Mouse (Mus musculus): ENCODE results near the gene Ttll8. TPM values are rescaled to one million over a fixed set of nuclear protein-coding genes. Genes with fewer than 3 reads are reported as not detected.

The Ttll8 gene
- total RNA-seq, 2 experiments from 2014 or later: not detected

DNA sequence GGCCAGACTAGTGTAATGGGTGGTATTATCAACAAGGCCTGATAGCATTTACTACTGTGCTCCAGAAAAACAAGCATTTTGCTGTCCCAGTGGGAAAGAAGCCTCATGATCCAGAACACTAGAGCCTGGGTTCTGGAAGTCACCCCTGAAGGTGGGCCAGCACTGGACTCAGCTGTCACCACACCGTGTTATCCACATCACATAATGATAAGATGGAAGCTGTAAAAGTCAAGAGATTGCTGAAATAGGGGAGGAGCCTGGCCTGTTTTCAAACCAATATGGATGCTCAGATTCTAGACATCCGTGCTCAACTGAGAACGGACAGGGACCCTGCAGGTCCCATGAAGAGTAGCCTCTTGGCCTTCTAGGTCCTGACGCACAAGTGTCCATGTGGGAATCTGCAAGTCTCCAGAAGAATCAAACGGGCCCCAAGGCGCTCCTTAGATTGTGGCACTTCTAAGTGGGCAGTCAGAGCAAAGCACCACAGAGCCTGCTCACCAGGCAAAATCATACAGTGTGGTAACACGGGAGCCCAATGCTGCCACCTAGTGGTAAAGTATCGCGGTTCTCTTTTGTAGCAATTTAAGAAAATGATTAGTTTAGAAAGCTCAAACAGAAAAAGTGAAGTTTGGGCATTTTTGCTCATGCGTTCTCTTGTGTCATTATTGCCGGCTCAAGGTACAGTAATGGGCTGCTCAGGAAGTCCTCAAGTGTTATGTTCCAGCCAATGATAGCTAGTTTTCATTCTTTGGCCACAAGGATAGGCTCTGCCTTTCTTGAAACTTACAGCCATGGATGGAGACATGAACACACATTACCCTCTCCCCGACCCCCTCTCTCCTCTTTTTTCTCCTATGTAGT lies 32.9 kb downstream of the Ttll8 start:
- peak; percentile 16 for DNase-seq

DNA sequence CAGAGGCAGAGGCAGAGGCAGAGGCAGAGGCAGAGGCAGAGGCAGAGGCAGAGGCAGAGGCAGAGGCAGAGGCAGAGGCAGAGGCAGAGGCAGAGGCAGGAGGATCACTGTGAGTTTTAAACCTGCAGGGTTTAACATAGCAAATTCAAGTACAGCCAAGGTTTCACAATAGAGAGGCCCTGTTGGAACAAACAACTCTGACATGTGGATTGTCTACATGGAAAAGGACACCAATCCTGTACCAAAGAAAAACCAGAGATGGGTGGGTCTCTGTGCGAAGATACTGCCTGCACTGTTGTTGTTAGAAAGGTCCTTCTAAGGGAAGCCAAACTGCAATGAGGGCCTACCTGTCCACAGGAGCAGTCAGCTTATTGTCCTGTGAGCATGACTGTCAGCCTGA lies 34.2 kb downstream of the Ttll8 start:
- DNase-seq: no peak

DNA sequence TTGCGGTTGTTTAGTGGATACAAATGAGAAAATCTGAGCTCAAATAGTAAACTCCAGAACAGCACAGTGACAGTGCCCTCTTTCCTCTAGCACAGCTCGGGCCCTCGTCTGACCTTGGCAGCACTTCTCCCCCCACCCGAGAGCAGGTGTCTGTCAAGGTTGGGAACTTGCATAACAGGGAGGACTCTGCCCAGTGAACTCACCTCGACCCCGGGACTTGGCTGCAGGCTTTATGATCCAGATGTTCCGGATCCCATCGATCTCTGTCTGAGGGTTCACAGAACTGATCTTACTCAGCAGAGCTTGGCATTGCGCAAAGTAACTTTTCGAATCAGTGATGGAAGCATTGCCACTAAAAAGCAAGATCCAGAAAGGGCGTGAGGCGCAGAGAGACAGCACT lies 34.9 kb downstream of the Ttll8 start:
- no peak for DNase-seq

DNA sequence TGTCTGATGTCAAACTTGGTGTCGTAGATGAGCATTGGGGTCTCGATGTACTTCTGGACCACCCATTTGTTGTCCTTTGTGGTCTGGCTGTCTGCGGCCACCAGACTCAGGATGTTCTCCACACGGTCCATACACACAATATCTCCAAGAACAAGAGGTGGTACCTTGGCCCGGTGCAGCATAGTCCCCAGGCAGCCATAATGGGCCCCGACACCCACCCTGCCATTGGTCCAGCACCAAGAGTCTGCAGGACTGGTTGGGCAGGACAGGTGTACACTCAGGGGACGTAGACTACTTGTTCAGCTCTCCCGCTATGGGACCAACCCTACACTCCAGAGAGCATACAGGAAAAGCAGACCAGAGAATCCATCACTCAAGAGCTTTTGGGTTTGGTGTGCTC lies 37.1 kb downstream of the Ttll8 start:
- DNase-seq: no peak

DNA sequence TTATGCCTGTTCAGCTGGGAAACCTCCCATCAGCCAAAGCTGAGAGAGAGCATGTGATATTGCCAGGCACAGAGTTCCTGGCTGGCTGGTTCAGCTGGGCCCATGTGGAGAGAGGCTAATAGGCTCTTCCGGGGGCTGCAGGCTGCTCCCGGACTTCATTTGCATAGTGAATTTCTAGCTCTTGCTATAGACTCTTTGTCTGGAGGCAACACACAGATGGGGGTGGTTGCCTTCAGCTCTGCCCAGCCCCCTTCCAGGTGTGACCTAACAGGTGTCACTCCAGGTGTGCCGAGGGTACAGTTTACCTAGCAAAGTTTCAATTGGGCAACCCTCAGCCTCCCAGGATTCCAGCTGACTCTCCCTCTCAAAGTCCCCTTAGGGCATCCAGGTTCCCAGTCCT lies 37.9 kb downstream of the Ttll8 start:
- DNase-seq: no peak

DNA sequence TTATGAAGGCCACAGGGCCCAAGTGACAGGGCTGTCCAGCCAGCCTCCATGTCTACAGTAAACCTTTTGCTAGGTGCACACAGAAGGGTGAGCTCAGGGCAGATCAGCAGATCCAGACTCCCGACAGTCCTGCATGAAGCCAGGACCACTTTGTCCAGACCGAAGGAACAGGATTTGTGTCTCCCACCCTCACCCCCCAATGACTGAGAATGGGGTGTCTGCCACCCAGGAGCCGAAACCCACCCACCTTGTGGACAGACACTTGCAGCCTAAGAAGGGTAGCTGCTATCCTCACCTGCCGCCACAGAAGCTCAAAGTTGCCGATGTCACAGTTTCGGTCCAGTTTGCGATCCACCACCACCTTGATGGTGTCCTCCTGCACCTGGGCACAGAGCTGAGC lies 39.2 kb downstream of the Ttll8 start:
- DNase-seq: no peak

DNA sequence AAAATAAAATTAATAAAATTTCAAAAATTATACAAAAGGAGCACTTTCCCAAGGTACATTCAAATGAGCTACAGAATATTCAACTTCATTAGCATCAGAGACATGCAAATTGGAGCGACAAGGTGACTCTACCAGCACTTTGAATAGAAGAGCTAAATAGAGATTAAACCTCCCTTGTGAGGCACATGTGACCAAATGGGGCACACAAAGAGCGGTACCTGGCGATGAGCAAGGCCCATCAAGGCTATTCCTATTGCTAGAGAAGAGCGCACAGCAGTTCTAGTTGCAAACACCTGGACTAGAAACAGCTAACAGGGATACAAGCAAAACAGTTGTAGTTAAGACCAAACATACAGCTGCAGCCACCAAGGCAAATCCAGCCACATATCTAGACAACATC lies 47.9 kb downstream of the Ttll8 start:
- DNase-seq: no peak

DNA sequence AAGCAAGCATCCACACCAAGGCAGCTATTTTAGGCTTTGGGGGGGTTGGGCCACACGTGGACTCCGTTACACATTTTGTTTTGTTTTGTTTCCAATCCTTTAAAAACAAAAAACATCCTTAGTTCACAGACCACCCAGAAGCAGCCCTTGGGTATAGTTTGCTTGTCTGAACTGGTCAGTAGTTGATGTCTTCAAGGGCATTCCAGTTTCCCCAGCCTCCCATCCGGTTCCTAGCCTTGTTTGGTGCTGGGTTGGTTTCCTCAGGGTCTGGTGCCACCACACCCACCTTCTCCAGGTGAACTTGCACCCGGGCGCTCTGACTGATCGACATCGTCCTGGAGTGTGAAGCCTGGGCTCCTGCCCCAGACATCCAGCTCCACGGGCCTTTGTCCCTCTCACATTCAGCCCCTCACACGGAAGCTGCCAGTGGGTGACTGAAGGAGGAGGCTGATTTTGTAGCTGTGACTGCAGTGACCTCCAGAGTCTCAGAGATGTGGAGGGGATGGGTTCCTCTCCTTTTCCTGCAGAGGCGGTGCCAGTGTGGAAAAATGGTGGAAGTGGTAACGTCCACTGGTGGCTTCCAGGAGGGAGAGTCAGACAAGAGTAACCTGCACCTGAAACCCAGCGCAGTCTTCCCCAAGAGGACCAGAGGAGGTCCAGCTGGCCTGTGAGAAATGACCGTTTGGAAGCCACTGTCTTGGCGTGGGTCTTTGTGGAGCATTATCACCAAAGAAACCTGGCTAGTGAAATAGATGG lies 50.0 kb downstream of the Ttll8 start:
- DNase-seq: no peak

DNA sequence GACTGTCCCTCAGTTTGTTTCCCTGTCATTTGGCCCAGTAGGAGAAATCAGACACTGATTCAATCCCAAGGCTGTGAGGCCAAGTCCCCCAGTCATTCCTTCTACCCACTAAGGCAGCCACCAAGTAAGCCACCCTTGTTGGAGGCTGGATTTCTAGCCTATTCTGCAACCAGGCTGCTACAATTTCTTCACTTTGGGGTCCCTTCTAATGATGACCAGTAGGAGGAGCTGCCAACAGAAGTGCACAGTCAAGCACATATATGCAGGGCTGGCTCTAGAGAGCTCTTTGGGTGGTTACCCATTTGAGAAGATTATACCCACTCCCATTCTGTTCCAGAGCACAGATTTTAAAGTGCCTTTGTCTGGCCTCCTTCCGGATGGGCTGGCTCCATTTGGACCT lies 51.1 kb downstream of the Ttll8 start:
- no peak for DNase-seq

DNA sequence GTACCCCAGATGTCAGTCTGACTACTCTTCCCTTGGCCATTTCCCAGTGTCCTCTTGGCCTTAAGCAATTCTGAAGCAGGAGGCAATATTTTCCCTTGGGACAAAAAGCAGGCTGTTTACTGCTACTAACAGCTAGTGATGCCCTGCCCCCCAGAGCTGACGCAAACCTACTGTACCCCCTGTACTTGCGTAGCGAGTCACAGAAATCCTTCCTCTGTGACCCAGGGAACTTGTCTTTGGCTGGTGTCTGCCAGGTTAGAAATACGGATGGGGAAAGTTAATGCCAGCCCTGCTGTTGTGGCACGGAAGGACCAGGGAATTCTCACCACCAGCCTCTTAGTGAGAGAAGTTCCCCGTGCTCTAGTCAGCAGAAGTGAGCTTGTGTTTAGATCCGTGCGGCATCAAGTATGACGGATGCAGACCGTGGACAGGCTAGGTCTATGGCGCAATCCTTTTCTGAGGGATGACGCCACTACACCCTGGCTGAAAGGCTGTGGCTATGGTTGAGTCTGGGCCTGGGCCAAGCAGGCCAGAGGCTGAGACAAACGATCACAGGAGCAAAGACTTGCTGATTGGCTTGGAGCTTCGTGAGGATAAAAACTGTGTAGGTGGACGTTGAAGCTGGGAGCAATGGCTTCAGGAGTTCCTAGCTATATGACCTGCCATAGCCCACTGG lies 51.9 kb downstream of the Ttll8 start:
- DNase-seq: no peak

DNA sequence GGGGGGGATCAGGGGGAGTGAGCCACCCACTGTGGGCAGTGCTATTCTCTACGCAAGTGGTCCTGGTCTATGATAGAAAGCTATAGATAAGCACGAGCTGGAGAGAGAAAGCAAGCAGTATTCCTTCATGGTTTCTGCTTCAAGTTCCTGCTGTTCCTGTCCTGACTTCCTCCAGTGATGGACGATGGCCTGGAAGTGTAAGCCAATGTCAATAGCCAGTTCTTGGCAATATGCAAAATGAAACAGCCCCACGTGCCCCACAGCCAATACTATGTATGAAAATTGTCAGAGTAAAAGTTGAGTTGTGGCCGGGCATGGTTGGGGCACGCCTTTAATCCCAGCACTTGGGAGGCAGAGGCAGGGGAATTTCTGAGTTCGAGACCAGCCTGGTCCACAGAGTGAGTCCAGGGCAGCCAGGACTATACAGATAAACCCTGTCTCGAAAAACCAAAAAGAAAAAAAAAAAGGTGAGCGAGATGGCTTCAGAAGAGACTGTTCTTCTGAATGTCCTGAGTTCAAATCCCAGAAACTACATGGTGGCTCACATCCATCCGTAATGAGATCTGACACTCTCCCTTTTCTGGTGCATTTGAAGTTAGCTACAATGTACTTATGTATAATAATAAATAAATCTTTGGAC lies 57.8 kb downstream of the Ttll8 start:
- no peak for DNase-seq

DNA sequence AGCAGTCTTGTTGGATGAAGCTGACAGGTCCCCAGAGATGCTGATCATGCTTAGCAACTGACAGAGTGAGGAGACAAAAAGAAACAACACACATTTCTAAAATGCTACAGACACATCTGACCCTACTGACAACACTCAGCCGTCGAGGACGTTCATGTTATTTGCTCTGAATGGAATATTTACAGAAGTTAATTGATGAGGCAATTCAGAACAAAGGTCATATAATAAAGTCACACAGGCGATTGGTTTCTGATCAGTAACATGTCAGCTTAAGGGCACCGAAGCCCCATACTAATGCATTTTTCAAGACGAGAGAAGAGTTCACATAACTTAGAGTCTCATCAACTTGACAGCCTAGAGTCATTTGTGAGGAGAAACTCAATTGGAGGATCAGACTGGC lies 58.3 kb downstream of the Ttll8 start:
- DNase-seq: no peak

DNA sequence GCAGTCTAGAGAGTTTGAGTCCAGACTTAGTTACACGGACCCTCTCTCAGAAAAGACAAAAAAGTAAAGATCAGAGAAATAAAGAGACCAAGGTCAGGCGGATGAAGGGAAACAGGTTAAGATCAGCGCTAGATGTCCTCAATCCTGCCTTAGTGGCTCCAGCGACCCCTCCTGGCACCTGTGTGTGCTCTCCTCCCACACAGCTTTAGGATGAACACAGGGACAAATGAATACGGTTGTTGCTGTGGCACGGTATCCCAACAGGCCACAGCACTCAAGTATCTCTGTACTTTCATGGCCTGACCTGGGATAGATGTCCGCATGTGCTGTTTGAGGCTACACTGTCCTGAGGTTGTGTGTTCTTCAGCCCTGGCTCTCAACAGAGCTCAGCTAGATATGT lies 59.1 kb downstream of the Ttll8 start:
- no peak for DNase-seq

DNA sequence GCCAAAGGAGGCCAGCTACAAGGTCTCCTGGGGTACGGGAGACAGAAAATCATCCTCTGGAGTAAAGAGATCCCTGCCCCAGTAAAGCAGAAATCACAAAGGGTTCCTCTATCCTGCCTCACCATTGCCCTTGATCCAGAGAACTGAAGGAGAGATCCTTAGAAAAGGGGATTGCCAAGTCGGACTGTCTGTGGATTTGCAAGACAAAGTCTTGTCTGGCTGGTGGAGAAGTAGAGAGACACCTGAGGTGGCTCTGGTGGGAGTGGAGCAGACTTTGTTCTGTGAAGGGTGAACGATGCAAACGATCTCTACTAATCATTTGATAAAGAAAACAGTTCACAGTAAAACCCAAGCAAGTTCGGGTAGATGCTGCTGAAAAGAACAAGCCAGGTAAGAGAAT lies 61.3 kb downstream of the Ttll8 start:
- DNase-seq: no peak

DNA sequence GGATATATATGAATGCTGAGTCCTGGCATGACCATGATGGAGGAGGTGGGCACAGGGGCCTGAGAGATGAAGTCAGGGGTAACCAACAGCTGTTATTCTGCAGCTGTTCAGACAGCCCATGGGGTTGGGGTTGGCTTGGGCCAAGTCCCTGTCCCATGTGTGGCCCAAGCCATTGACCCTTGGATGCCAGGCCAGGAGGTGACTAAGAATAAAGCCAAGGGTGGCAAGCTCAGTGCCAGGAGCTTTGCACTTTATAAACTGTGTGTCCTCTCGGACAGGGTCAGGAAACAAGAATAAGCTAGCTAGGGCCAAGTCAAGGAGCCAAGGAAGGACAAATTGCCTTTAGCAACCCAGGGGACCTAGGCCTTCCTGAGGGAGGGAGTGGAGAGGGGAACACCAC lies 62.0 kb downstream of the Ttll8 start:
- no peak for DNase-seq

DNA sequence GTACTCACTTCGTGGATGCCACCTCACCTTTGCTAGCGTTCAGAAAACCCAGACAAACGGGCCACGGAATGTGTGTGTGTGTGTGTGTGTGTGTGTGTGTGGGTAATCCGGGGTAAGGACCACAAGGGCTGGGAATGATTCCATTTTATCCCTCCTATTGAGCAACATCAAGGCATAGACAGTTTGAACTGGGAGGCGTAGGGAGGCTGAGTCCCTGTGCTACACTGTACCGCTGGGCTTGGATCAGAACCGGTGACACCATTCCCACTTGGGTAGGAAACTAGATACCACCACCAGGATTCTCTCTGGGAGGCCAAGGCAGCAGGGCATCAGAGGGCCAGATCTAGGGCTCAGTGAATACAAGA lies 62.6 kb downstream of the Ttll8 start:
- DNase-seq: no peak

DNA sequence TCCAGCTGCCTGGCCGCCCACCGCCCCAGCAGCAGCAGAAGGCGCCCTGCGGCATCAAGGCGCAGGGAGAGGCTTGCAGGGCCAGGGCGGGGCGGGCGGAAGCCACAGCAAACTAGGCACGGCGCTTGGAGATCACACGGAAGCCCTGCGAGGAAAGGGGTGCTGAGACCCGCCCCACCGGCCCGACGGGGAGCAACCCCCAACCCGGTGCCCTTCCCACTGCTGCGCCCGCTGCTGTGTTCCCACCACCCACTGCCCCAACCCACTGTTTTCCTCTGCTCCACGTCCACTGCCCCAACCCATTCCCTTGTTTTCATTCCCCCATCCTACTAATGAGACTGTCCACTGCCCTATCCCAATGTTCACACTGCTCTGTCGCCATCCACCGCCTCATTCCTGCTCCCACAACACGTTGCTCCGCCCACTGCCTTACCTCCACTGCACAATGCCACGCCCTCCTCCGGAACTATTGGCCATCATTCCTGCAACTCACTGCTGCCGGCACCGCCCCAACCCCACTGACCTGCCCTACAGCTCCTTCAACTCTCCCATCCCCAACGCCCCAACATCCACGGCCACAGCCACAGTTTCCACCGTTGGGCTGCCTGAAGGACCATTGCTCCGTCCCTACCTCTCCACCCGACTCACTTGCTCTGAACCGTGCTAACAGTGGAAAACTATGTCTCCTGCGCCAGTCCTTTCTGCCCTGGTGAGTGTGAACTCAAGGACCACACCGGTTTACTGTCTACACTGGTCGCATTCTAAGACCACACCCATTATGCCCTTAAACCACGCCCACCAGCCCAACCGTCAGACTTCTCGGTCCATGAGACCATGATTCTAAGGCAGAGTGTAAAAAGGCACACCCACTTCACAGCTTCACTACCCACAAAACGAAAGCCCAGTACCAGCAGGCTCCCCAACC lies 63.2 kb downstream of the Ttll8 start:
- DNase-seq: peak; percentile 31

DNA sequence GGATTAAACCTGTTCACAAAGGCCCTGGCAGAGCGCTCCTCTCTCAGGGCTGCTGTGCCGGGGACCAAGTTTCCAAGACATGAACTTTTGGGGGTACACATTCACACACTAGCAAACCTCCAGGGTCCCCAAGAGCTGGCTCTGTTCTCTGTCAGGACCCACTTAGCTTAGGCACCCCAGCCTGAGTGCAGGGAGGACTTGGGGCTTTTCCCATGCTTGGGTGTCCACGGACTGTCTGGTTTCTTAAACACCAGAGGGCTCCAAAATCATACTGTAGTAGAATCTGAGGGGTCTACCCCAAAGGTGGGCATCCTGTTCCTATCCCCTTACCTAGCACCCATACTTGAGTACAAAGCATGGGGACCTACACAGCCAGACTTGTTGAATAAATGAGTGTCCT lies 64.2 kb downstream of the Ttll8 start:
- no peak for DNase-seq

DNA sequence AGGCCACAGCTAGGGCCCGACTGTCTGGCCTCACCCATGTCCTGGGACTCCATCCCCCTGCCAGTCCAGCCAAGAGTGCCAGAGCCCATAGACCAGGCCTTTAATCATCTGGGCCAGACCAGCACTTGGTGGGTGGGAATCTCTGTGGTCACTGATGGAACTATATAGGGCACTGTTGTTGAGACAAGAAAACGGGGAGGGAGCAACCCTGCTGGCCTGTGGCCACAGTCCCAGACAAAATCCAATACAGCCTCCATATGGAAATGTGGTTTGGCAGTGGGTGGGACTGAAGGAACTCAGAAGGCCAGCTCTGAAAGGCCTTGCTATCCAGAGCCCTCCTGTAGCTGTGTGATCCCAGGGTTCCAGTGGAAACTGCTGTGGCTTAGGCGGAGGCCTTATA lies 65.2 kb downstream of the Ttll8 start:
- DNase-seq: no peak

DNA sequence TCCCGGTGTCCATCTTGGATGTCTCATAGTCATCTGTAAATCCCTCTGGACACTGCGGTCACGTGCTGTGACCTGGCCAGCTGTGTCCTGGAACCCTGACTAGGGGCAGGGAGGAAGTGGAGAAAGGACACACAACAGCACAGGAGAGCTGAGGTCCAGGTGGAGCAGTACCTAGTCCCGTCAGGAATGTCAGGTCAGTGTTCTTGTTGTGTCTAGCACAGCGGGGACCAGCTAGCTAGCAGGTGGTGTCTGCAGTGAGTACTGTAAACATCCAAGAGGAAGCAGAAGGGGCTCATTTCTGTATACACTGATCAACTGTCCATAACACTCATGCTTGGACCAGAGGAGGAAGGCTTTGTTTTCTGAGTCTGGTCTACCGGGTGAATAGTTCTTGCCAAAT lies 68.8 kb downstream of the Ttll8 start:
- no peak for DNase-seq

DNA sequence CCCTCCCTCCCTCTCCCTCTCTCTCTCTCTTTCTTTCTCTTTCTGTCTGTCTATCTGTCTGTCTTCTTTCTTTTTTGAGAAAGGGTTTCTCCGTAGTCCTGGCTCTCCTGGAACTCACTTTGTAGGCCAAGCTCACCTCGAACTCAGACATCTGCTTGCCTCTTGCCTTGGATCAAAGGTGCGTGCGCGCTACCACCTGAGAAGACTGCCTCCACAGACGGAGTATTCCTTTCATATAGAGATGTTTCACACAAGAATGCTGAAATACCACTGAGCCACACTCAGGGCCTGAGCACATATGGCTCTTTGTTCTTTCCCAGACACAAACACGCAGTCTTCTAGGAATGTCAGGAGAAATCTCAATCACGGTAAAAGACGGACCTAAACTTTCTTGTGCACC lies 70.9 kb downstream of the Ttll8 start:
- DNase-seq: no peak

DNA sequence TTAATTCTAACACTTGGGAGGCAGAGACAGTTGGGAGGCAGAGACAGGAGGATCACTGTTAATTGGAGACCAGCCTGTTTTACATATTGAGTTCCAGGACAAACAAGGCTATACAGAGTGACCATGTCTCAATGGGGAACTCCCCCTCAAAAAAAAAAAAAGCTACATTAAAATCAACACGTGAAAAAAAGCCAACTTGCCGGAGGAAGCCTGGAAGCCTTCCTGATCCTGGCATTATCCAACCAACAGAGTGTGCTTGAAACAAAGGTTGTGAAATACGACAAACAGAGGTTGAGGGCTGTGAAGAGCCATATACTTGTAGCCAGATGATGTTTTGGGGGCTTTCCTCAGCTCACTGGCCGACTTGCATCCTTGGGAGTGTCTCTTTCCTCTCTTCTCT lies 71.4 kb downstream of the Ttll8 start:
- no peak for DNase-seq
